Mouse (Mus musculus) A20 (cell line): ENCODE measurements around the gene Wdr83os.

Source experiments
- DNase-seq: peaks from one replicate; pipeline ENCODE4 v3.0.0-alpha.2; 2011; ENCODE audit warnings: low read depth, low spot score

The Wdr83os gene

GRCm38 (mm10) chr8:85080532-85081215, at the start of gene Wdr83os:
TSS of gene Wdr83os (plus strand) at chr8:85080740.
- peak; percentile 92 for DNase-seq

GRCm38 (mm10) chr8:85032622-85033311, 47.8 kb upstream of the Wdr83os start:
- DNase-seq: no peak

GRCm38 (mm10) chr8:85033867-85034266, 46.7 kb upstream of the Wdr83os start:
- DNase-seq: peak; percentile 17

GRCm38 (mm10) chr8:85034764-85035163, 45.8 kb upstream of the Wdr83os start:
- peak; percentile 85 for DNase-seq

- DNase-seq: no peak
These were observed 45.3 kb upstream of the Wdr83os start for GRCm38 (mm10) chr8:85035165-85035727.

- DNase-seq: peak; percentile 73
These were observed 44.7 kb upstream of the Wdr83os start for GRCm38 (mm10) chr8:85035728-85036310.

- no peak for DNase-seq
These were observed 44.2 kb upstream of the Wdr83os start for GRCm38 (mm10) chr8:85036381-85036717.

GRCm38 (mm10) chr8:85036718-85037365, 43.7 kb upstream of the Wdr83os start, which contains the start of gene Tnpo2:
TSS of gene Tnpo2 (plus strand) at chr8:85036915.
- peak; percentile 96 for DNase-seq

- DNase-seq: no peak
These were observed 43.2 kb upstream of the Wdr83os start for GRCm38 (mm10) chr8:85037366-85037680.

- peak; percentile 78 for DNase-seq
These were observed 42.6 kb upstream of the Wdr83os start for GRCm38 (mm10) chr8:85037681-85038531.

GRCm38 (mm10) chr8:85043619-85044018, 36.9 kb upstream of the Wdr83os start:
- no peak for DNase-seq

GRCm38 (mm10) chr8:85057367-85057766, 23.2 kb upstream of the Wdr83os start:
- no peak for DNase-seq

GRCm38 (mm10) chr8:85059879-85060616, 20.5 kb upstream of the Wdr83os start, which contains the start of gene Fbxw9:
TSS of gene Fbxw9 (plus strand) at chr8:85060055.
- peak; percentile 93 for DNase-seq

- DNase-seq: no peak
These were observed 17.9 kb upstream of the Wdr83os start for GRCm38 (mm10) chr8:85062603-85063002.

- no peak for DNase-seq
These were observed 15.3 kb upstream of the Wdr83os start for GRCm38 (mm10) chr8:85065213-85065612.

GRCm38 (mm10) chr8:85067155-85067554, 13.4 kb upstream of the Wdr83os start:
- no peak for DNase-seq

- no peak for DNase-seq
These were observed 12.6 kb upstream of the Wdr83os start, which contains the start of gene Gm5741 for GRCm38 (mm10) chr8:85067982-85068381. TSS of gene Gm5741 (minus strand) at chr8:85067982.

GRCm38 (mm10) chr8:85071041-85071440, 9.5 kb upstream of the Wdr83os start:
- DNase-seq: no peak

- DNase-seq: peak; percentile 94
These were observed 8.8 kb upstream of the Wdr83os start, which contains the start of gene Dhps for GRCm38 (mm10) chr8:85071514-85072281. TSS of gene Dhps (plus strand) at chr8:85071757.
